Mouse (Mus musculus) heart, postnatal 0 days (tissue): ENCODE measurements at regions not wholly inside any gene's neighbourhood (a gene's known extent, or its start where the extent isn't known, plus 50 kb on each side); places are given as distances from the start of the nearest gene placed in this dataset. TPM values are rescaled to one million over a fixed set of nuclear protein-coding genes. Genes with fewer than 3 reads are reported as not detected.

Experiments used
- ATAC-seq: fragments of 200-750 bp; cut with Nextera tagmentation; 2 replicates; pipeline ENCODE4 v1.8.0; 2017; ENCODE audit warnings: low read depth, moderate number of reproducible peaks, moderate library complexity; ENCODE audit not compliant: insufficient read depth
- DNase-seq: peaks from one replicate; pipeline ENCODE4 v3.0.0-alpha.2; 2016; ENCODE audit warnings: low spot score
- H3K27ac ChIP-seq: fragments of 300-500 bp; sonication (generic); 2 replicates; pipeline ENCODE4 v1.5.1; 2014; ENCODE audit warnings: low read depth, mild to moderate bottlenecking
- H3K27me3 ChIP-seq: fragments of 300-500 bp; sonication (generic); 2 replicates; pipeline ENCODE4 v1.6.1; 2014; ENCODE audit warnings: low read length, mixed read lengths; ENCODE audit not compliant: control insufficient read depth, insufficient read depth
- H3K36me3 ChIP-seq: fragments of 300-500 bp; sonication (generic); replicated peaks from 2 replicates; pipeline ENCODE4 v1.6.1; 2014; ENCODE audit warnings: low read length, mixed read lengths; ENCODE audit not compliant: control insufficient read depth, insufficient read depth
- H3K4me1 ChIP-seq: fragments of 300-500 bp; sonication (generic); 2 replicates; pipeline ENCODE4 v1.6.1; 2014; ENCODE audit warnings: antibody characterized with exemption; ENCODE audit not compliant: control insufficient read depth, insufficient read depth
- H3K4me2 ChIP-seq: fragments of 300-500 bp; sonication (generic); 2 replicates; pipeline ENCODE4 v1.6.1; 2014; ENCODE audit warnings: low read depth, mild to moderate bottlenecking, low read length, moderate library complexity
- H3K4me3 ChIP-seq: fragments of 300-500 bp; sonication (generic); 2 replicates; pipeline ENCODE4 v1.5.1; 2014; ENCODE audit warnings: low read depth, low read length
- H3K9ac ChIP-seq: fragments of 300-500 bp; sonication (generic); replicated peaks from 2 replicates; pipeline ENCODE4 v1.6.1; 2014; ENCODE audit warnings: low read depth, low read length, mixed read lengths
- H3K9me3 ChIP-seq: fragments of 300-500 bp; sonication (generic); replicated peaks from 2 replicates; pipeline ENCODE4 v1.6.1; 2016; ENCODE audit warnings: low read length; ENCODE audit not compliant: control insufficient read depth
- CTCF ChIP-seq: IDR thresholded peaks from 2 replicates; pipeline ENCODE4 v1.5.1; 2016; ENCODE audit warnings: antibody characterized with exemption, control low read depth, low read depth
- EP300 ChIP-seq: IDR thresholded peaks from 2 replicates; pipeline ENCODE4 v1.6.1; 2016; ENCODE audit warnings: antibody characterized with exemption, low read depth
- WGBS: fragments of 180-500 bp; shearing (Covaris S2); extraction: QIAGEN DNeasy Blood & Tissue Kit; methylation state at CpG from one replicate; pipeline ENCODE4 v1.1.7; 2014; 5-methylcytosine and 5-hydroxymethylcytosine counted together
- microRNA-seq: library from miRNA; unstranded; fragments of <30 nt; microRNA quantifications from one replicate; pipeline ENCODE4, GENCODE M21; 2016

- Histone ChIP-seq H3K27me3 (no peaks in the 10 kb centered on the region), H3K4me3 (0 out of 2 replicates have a peak overlapping the region, but pooled peaks have one; percentile 1), H3K36me3 (no peaks in the 10 kb centered on the region), H3K9ac (no peak overlapping the region; the same call in 1 of the 2 replicates), H3K4me2 (peak overlapping the region; percentile 50), H3K4me1 (0 out of 2 replicates have a peak, but pooled peaks cover 11% of the 10 kb centered on the region), H3K9me3 (no peaks in the 10 kb centered on the region), H3K27ac (peak overlapping the region; percentile 8; the same call in 1 of the 2 replicates)
- DNase-seq (peak; percentile 53), ATAC-seq (peak; percentile 60)
- WGBS: 2% methylated on average over 10 of the region's 10 CpGs
- no peak for TF ChIP-seq CTCF
- no peak for TF ChIP-seq EP300
Observed at GRCm38 (mm10) chr17:64538520-64538953, 62.0 kb upstream of the Man2a1 start.

GRCm38 (mm10) chr17:64540411-64540810, 60.1 kb upstream of the Man2a1 start:
- no peak for DNase-seq
- ATAC-seq: no peak
- WGBS: 89% methylated on average over 8 of the region's 8 CpGs
- Histone ChIP-seq H3K9me3 (no peaks in the 10 kb centered on the region), H3K9ac (no peak overlapping the region), H3K4me2 (no peak overlapping the region), H3K27me3 (no peaks in the 10 kb centered on the region), H3K4me1 (0 out of 2 replicates have a peak, but pooled peaks cover 11% of the 10 kb centered on the region), H3K36me3 (no peaks in the 10 kb centered on the region), H3K4me3 (no peak overlapping the region), H3K27ac (no peak overlapping the region)
- TF ChIP-seq EP300 (no peak), CTCF (no peak)

GRCm38 (mm10) chr17:64548536-64548935, 52.0 kb upstream of the Man2a1 start:
- DNase-seq (no peak), ATAC-seq (no peak)
- H3K36me3 ChIP-seq: no peaks in the 10 kb centered on the region
- no peak overlapping the region for H3K4me2 ChIP-seq
- no peak overlapping the region for H3K9ac ChIP-seq
- H3K4me3 ChIP-seq: no peak overlapping the region
- no peaks in the 10 kb centered on the region for H3K4me1 ChIP-seq
- WGBS: 46% methylated on average over 7 of the region's 7 CpGs
- no peaks in the 10 kb centered on the region for H3K27me3 ChIP-seq
- H3K27ac ChIP-seq: no peak overlapping the region
- H3K9me3 ChIP-seq: no peaks in the 10 kb centered on the region
- TF ChIP-seq EP300 (no peak), CTCF (no peak)

- ATAC-seq (no peak), DNase-seq (peak; percentile 14)
- no peaks in the 10 kb centered on the region for H3K4me1 ChIP-seq
- H3K4me3 ChIP-seq: no peak overlapping the region
- TF ChIP-seq EP300: no peak
- no peak for TF ChIP-seq CTCF
- no peak overlapping the region for H3K27ac ChIP-seq
- H3K9ac ChIP-seq: no peak overlapping the region
- no peaks in the 10 kb centered on the region for H3K9me3 ChIP-seq
- no peak overlapping the region for H3K4me2 ChIP-seq
- H3K27me3 ChIP-seq: no peaks in the 10 kb centered on the region
- 38% methylated on average over 6 of the region's 6 CpGs for WGBS
- H3K36me3 ChIP-seq: no peaks in the 10 kb centered on the region
Observed at GRCm38 (mm10) chr17:64550034-64550433, 50.5 kb upstream of the Man2a1 start.

Small RNA genes in the stretch of these regions (microRNA-seq; reads per million reads assigned to microRNA genes)
- gene Mir6420: not detected
